Mouse (Mus musculus) CD4-positive helper T cell, adult 2 months (primary cell): Measurements from ENCODE around the gene Riox1.
"Not testable (repeated sequence)": the region's sequence is repeated elsewhere in the genome, so short reads cannot be mapped to it uniquely, and the experiment has no call there.

ENCODE experiments used
- DNase-seq: peaks from one replicate; pipeline ENCODE4 v3.0.0-alpha.2; 2012; ENCODE audit warnings: low read depth, missing footprints, low spot score

Gene Riox1

DNA sequence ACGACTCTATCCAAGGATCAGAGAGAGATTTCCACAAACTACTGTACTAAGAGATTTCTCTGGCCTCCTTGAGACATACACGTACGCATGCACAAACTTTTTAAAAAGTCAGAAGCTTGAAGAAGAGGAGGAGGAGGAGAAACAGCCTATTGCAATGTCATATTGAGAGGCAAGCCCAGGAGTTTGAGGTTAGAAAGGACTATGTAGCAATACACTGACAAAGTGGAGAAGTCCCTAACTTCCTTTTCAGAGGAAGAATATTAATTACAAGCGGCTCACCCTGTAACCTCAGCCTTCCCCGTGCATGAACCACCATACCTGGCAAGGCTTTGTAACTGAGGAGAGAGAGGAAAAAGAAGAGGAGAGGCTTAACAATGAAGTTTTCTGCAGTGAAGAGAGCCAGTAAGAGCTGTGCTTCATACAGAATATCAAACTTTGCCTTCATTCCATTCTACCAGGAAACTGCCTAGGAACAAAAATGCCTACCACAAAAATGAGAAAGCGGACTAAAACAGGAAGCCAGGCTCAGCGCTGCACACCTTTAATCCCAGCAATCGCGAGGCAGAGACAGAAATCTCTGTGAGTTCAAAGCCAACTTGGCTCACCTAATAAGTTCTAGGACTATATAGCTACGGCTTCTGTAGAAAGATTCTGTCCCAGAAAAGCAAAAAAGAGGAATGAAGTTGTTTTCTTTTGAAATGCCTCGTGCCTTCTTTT, 474 bp upstream of the Riox1 start:
- DNase-seq, result peak; percentile 21

DNA sequence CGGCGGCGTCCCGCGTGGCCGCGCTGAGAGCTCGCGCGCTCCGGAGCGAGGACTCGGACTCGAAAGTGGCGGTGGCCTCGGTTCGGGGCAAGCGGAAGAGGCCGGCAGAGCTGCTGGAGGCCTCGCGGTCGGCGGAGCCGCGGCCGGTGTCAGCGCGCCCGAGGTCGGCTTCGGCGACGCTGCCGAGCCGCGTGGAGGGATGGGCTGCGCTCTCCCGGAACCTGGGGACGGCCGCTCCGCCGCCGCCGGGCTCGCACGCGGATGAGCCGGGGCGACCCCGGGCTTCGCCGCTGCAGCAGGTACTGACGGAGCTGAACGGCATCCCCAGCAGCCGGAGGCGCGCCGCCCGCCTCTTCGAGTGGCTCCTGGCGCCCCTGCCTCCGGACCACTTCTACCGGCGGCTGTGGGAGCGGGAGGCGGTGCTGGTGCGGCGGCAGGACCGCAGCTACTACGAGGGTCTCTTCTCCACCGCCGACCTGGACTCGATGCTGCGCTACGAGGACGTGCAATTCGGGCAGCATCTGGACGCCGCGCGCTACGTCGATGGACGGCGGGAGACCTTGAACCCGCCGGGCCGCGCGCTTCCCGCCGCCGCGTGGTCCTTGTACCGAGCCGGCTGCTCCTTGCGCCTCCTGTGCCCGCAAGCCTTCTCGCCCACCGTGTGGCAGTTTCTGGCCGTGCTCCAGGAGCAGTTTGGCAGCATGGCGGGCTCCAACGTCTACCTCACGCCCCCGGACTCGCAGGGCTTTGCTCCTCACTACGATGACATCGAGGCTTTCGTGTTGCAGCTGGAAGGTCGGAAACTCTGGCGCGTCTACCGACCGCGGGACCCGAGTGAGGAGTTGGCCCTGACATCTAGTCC, 663 bp downstream of the Riox1 start:
- DNase-seq, result peak; percentile 56

DNA sequence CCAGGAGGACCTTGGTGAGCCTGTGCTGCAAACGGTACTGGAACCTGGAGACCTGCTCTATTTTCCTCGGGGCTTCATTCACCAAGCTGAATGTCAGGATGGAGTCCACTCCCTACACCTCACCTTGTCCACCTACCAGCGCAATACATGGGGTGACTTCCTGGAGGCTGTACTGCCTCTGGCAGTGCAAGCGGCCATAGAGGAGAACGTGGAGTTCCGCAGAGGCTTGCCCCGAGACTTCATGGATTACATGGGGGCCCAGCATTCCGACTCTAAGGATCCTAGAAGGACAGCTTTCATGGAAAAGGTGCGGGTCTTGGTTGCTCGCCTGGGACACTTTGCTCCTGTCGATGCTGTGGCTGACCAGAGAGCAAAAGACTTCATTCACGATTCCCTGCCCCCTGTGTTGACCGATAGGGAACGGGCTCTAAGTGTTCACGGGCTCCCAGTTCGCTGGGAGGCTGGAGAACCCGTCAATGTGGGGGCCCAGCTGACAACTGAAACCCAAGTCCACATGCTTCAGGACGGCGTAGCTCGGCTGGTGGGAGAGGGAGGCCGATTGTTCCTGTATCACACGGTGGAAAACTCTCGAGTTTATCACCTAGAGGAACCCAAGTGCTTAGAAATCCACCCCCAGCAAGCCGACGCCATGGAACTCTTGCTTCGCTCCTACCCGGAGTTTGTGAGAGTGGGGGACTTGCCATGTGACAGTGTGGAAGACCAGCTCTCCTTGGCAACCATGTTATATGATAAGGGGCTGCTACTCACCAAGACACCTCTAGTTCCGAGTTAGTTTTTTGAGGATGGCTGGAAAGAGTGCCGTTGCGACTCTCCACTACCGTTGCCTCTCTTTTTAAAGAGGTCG, 1.5 kb downstream of the Riox1 start:
- DNase-seq, result no peak

DNA sequence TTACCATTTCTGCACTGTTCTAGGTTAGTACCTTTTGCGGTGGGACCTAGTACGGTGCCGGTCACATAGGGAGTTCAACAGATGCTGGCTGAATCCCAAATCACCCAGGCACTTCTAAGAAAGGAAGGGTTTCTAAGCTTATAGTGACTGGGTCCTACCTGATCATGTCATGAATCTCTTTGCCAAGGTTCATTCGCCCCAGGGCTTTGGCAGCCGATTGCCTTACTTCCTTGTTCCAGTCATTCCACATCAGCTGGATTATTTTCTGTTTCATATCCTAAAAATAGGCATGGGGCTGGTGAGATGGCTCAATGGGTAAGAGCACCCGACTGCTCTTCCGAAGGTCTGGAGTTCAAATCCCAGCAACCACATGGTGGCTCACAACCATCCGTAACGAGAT, 7.9 kb downstream of the Riox1 start:
- DNase-seq, result no peak

DNA sequence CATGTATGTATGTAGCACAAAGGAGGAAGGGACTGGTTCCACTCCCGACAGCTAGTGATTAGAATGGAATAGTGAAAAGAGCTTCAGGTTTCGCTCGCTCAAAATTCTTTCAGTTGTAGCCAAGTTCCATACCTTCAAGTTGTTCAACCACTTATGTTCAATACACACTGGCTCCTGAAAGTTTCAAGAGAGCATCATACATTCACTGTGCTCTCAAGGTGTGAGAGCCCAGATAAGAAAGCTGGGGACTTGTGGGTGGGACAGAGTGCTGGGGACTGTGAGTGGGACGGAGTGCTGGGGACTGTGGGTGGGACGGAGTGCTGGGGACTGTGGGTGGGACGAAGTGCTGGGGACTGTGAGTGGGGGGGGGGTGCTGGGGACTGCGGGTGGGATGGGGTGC, 14.8 kb downstream of the Riox1 start:
- DNase-seq, result no peak

DNA sequence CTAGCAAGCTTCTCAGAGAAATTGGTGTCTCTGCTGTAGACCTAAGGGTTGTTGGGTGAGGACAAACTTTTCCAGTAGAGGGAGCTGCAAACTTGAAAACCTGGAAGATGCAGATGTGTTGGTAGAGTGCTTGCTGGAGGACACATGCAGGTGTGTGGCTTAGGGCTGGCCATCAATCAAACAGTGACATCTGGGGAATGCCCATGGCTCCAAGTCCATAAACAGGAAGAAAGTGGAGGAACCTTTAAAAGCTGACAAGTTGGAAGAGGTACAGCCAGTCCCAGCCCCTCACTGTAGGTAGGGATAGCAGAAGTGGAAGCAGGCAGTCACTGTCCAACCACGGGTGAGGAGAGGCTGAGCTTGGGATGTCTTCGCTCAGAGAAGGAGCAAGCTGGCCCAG, 21.7 kb downstream of the Riox1 start:
- DNase-seq, result peak; percentile 59

DNA sequence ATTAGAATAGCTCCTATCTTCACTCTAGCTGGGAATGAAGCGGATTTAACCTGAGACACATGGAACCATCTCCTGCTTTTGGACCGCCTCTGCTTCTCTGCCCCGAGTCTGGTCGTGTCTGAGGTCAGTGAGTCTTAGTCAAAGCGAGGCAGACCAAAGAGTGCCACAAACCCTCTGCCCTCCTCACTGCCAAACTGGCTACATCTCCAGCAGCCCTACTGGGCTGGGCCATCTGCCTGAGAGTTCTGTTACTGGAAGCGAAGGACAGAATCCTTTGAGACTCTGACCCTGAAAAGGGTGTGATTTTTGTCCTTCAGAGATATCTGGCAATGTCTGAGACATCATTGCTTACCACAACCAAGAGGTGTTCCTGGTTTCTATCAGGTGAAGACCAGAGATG, 28.5 kb downstream of the Riox1 start:
- no peak for DNase-seq

DNA sequence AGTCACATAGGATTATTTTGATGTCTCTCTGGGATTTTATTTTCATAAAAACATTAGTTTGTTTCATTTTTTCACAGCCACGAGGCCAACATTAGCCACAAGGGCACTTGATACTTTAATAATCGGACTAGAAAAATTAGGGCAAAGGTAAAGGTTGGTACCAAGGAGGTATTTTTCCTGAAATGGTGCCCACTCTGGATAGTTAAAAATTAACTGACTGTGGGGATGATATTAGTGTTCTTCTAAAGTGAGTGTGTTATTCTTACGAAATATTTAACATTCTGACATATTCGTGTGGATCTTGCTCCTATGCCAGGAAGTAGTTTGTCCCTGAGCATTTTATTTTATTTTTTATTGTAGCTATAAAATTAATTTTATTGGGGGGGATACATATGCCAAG, 31.2 kb downstream of the Riox1 start:
- DNase-seq, result no peak

DNA sequence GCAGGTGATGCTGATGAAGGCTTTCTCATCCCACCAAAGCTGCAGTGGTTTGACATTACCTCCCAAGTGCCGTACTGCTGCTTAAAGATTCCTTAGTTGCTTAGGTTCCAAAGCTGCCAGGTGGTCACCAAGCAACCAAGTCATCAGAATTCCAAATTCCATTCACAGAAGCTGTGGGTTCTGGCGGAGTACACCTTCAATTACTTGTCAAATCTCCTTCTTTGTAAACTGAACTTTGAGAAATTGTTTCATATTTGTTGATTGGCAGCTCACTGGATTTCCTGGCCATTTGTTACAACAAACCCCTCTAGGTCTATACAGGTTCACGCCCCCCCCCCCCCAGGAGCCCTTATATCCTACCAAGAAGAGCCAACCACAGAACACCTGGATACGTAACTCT, 34.3 kb downstream of the Riox1 start, which contains the start of gene Heatr4:
Gene Heatr4 (minus strand): TSS at position 101 of the 400 bp plus-strand sequence.
- no peak for DNase-seq

DNA sequence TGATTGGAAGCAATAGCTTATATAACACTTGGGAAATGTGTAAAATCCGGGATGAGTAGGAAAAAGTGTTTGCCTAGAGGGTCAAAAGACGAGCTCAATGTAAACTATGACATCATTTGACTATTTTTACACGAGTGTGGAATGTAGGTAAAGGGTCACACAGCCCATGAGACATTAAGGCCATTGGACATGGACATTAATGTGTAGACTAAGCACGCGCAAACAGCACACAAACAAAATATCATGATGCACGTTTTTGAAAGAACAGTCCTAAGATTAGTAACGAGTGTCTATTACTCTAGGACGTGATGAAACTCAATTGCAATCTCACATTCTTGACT, 36.8 kb downstream of the Riox1 start:
- no peak for DNase-seq

DNA sequence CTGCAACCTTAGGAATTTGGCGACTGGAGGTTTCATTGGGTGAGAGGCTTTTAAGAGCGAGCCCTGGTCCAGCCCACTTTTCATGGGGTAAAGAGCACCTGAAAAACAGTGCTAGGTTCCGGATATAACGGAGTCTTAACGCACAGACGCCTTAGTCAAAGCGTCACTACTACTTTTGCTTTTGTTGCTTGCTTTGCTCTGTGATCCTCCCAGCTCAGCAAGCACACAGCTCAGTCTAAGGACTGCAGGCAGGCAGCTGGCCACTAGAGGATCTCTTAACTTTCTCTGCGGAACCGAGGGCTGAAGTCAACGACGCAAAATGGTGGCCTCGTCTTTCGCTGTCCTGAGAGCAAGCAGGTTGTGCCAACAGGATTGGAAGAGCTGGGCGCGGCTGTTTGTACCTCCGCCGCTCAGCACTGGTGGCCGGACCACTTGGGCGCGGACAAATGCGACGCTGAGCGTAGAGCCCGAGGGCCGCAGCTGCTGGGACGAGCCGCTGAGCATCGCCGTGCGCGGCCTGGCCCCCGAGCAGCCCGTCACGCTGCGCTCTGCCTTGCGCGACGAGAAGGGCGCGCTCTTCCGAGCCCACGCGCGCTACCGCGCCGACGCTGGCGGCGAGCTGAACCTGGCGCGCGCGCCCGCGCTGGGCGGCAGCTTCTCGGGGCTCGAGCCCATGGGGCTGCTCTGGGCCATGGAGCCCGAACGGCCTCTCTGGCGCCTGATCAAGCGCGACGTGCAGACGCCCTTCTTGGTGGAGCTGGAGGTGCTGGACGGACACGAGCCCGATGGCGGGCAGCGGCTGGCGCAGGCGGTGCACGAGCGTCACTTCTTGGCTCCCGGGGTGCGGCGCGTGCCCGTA, 37.4 kb downstream of the Riox1 start, which contains the start of gene Acot2:
Gene Acot2 (plus strand): TSS at position 279 of the 859 bp plus-strand sequence.
- DNase-seq, result peak; percentile 93

DNA sequence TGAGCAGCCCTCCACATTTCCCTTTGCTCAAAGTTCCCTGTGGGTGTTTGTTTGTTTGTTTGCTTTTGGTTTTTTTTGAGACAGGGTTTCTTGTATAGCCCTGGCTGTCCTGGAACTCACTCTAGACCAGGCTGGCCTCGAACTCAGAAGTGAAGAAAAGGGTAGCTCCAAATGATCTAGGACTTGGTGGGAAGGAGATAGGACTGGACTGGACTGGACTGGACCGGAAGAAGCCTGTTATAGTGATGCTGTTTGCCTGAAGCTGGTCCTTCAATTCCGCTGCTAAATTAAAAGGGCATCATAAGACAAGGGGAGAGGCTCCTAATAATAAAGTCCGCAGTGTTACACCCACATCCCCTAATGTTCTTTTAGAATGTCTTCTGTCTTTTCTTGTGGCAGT, 38.1 kb downstream of the Riox1 start:
- DNase-seq, result no peak

DNA sequence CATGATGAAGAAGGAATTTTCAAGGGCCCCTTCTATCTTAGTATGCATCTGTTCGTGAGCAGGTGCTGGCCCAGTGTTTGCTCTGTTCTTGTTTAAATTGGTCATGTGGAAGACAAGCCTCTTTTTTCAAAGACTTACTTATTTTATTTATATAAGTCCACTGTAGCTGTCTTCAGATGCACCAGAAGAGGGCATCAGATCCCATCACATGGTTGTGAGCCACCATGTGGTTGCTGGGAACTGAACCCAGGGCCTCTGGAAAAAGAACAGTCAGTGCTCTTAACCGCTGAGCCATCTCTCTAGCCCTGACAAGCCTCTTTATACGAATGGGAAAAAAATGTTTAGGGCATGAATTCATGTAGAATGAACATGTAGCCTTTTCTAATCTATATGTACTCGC, 39.0 kb downstream of the Riox1 start:
- DNase-seq, result no peak

DNA sequence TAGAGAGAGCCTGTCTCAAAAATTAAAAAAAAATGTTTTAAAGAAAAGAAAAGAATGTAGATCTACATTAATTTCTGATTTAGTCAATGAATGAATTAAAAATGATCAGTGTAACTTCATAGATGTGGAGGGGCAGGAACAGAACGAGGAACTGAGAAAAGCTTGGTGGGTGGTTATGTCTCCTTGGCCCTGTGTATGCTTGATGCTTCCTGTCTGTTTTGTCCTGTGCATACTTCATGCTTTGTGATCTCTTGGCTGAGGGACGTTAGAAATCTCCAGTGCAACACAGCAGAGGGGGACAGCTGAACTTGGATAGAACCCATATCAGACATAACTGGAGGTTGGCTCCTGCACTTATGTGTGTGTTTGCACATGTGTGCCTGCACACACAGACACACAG, 46.8 kb downstream of the Riox1 start:
- no peak for DNase-seq

DNA sequence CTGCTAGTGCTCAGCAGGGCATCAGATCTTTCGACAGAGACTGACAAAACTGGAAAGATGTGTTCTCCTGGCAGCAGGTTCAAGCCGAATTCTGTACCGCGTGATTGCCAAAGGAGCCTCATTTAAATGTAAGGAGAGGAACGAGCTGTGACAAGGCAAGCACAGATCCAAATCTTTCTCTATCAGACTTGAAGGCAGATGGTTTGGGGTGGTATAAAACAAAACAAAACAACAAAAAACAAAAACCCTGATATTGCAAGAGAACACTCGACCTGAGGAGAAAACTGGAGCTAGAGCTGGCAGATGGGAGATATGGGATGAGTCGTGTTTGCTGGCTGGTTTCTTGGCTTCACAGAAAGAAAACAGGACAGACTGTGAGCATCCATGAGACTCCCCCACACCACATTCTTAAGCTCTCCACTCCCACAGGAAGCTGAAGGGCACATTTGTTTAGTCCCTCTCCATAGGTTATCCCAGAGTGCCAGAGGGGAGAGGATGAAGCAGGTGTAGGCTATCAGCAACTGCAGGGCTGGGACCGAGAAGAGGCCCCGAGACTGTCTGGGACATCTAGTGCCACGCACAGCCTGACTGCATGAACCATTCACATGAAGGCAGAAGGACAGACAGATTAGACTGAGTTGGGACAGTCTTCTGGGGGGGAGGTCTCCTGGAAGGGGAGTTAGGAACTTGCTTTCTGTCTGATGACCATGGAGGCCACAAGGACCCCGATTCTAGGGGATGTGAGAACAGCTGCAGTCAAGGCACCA, 48.1 kb downstream of the Riox1 start:
- no peak for DNase-seq

DNA sequence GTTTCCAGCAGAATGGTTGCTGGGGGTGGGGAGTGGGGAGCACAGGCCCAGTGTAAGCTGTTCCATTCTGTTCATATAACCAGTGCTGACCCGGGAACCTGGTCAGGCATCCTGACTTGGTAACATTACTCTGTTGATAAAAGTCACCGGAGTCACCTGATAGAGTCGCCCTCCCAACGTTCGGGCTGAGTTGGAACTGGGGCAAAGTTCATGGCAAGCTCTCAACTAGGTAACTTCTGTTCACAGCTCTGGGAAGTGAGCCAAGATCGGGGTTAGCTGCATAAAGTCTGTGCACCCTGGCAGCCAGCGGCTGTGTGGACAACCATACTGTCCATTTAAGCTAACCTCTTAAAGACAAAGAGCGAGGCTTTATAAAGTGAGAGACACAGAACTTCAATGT, 48.8 kb downstream of the Riox1 start:
- not testable (repeated sequence) for DNase-seq

DNA sequence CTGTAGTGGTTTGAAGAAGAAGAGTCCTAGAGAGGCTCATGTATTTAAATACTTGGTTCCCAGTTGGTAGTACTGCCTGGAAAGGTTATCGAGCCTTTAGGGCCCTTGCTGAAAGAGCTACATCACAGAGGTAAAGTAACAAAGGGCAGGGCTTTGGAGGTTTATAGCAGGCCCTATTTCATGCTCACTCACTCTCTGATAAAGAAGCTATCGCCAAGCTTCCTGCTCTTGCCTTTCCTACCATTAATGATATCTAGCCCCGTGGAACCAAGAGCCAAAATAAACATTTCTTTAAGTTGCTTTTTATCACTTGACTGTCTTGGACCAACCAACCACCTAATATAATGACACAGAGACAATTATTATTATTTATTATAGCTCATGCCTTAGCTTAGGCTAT, 50.0 kb downstream of the Riox1 start:
- DNase-seq, result no peak
